In the genomic region with DNA sequence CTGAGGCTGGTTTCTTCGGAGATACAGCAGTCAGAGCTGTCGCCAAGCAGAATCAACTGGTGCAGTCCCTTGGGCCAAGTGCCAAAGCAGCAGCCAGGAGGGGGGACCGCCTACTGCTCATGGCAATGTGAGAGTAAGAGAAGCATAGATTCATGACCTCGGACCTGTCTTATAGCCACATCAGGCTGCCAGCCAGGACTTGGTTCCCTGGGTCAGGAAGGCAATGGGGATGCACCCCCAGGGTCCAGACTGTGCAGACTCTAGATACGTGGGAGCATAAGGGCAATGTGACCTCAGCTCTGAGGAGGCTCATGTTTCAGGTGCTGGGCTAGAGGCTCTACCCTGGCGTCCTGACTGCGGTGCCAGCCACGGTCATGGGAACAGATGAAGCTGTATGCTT, we compare ENCODE assay signal across 19 mouse cellular contexts. TPM values are rescaled to one million over a fixed set of nuclear protein-coding genes. Genes with fewer than 3 reads are reported as not detected.
DNase-seq lines count a peak whose midpoint lies in the region; ATAC-seq lines count a peak whose summit lies in the region.
"Had no signal": no experiment of that assay in that cellular context is flagged by ENCODE, and none has a peak within 500 bp of the region (broad histone marks: within the 10 kb centered on the region; RNA-seq: fewer than 3 reads in every experiment).

No protein-coding gene starts in this region.

- peaks cover 11% of the 10 kb centered on the region for H3K27me3 ChIP-seq in kidney, embryonic 15.5 days
- no peaks in the 10 kb centered on the region for H3K27me3 ChIP-seq in midbrain, embryonic 13.5 days
- no peaks in the 10 kb centered on the region for H3K27me3 ChIP-seq in midbrain, embryonic 16.5 days (ENCODE audit: control insufficient read depth, insufficient read depth, low read depth, low read length)
- H3K27me3 ChIP-seq: forebrain, embryonic 13.5 days; hindbrain, embryonic 12.5 days; liver, embryonic 13.5 days had no signal

- intact Hi-C loops in gastrocnemius, postnatal 36 days (cut with DNase I), result no loop called here

- 40% methylated on average over 8 of the region's 8 CpGs for WGBS in kidney, embryonic 15.5 days
- WGBS in midbrain, embryonic 13.5 days, result 77% methylated on average over 8 of the region's 8 CpGs
- whole genome bisulfite sequencing in midbrain, embryonic 16.5 days, result 77% methylated on average over 8 of the region's 8 CpGs

- H3K36me3 ChIP-seq in kidney, embryonic 15.5 days, result 0 out of 2 replicates have a peak, but pooled peaks cover 4% of the 10 kb centered on the region
- peaks cover 36% of the 10 kb centered on the region for H3K36me3 ChIP-seq in midbrain, embryonic 13.5 days
- peaks cover 28% of the 10 kb centered on the region for H3K36me3 ChIP-seq in midbrain, embryonic 16.5 days (ENCODE audit: control insufficient read depth, insufficient read depth, low read length)
- H3K36me3 ChIP-seq: liver, embryonic 13.5 days had no signal

- no peak overlapping the region for H3K27ac ChIP-seq in kidney, embryonic 15.5 days
- H3K27ac ChIP-seq in midbrain, embryonic 13.5 days, result no peak overlapping the region
- no peak overlapping the region for H3K27ac ChIP-seq in midbrain, embryonic 16.5 days (ENCODE audit: low read length)
- H3K27ac ChIP-seq: forebrain, embryonic 13.5 days; hindbrain, embryonic 12.5 days; liver, embryonic 13.5 days had no signal

- peak; percentile 56 for DNase-seq in adrenal gland, postnatal 14 days
- no peak for DNase-seq in adrenal gland, adult 8-10 months
- no peak for DNase-seq in kidney, adult 9 months
- peak; percentile 35 to 43 for DNase-seq in gastrocnemius, postnatal 36 days
- no peak for DNase-seq in layer of hippocampus, adult 9-10 months (ENCODE audit: low spot score)
- DNase-seq: adrenal gland, adult 2 months; cerebellum, adult 18-20 months; cerebellum, postnatal 36 days; liver, embryonic 13.5 days; lung, postnatal 14 days; thymus, adult 2 months had no signal

- no peak overlapping the region for H3K4me3 ChIP-seq in kidney, embryonic 15.5 days (replicated peaks)
- no peak overlapping the region for H3K4me3 ChIP-seq in midbrain, embryonic 13.5 days (replicated peaks)
- H3K4me3 ChIP-seq in midbrain, embryonic 16.5 days (ENCODE audit: low read depth, low read length), result no peak overlapping the region
- H3K4me3 ChIP-seq: forebrain, embryonic 13.5 days; hindbrain, embryonic 12.5 days; liver, embryonic 13.5 days had no signal

- no peak overlapping the region for H3K4me2 ChIP-seq in kidney, embryonic 15.5 days
- no peak overlapping the region for H3K4me2 ChIP-seq in midbrain, embryonic 13.5 days (replicated peaks)
- H3K4me2 ChIP-seq in midbrain, embryonic 16.5 days (ENCODE audit: low read length), result no peak overlapping the region
- H3K4me2 ChIP-seq: forebrain, embryonic 13.5 days; hindbrain, embryonic 12.5 days; liver, embryonic 13.5 days had no signal

- H3K4me1 ChIP-seq in kidney, embryonic 15.5 days, result no peaks in the 10 kb centered on the region
- no peaks in the 10 kb centered on the region for H3K4me1 ChIP-seq in midbrain, embryonic 13.5 days (replicated peaks)
- no peaks in the 10 kb centered on the region for H3K4me1 ChIP-seq in midbrain, embryonic 16.5 days (ENCODE audit: control insufficient read depth, insufficient read depth, low read length)
- H3K4me1 ChIP-seq: forebrain, embryonic 13.5 days; liver, embryonic 13.5 days had no signal

- H3K9ac ChIP-seq in kidney, embryonic 15.5 days, result no peak overlapping the region
- no peak overlapping the region for H3K9ac ChIP-seq in midbrain, embryonic 13.5 days (replicated peaks)
- H3K9ac ChIP-seq in midbrain, embryonic 16.5 days (ENCODE audit: low read depth, low read length), result no peak overlapping the region
- H3K9ac ChIP-seq: forebrain, embryonic 13.5 days; hindbrain, embryonic 12.5 days; liver, embryonic 13.5 days had no signal

- ATAC-seq in kidney, embryonic 15.5 days (replicated peaks; ENCODE audit: low FRiP score), result peak; percentile 63
- ATAC-seq in midbrain, embryonic 13.5 days, result 0 out of 2 replicates have a peak, but pooled peaks have one; percentile 21
- ATAC-seq in midbrain, embryonic 16.5 days, result no peak
- ATAC-seq: forebrain, embryonic 13.5 days had no signal

- H3K9me3 ChIP-seq in kidney, embryonic 15.5 days (replicated peaks), result no peaks in the 10 kb centered on the region
- no peaks in the 10 kb centered on the region for H3K9me3 ChIP-seq in midbrain, embryonic 13.5 days
- H3K9me3 ChIP-seq in midbrain, embryonic 16.5 days (replicated peaks; ENCODE audit: control insufficient read depth, low read length, poor library complexity, severe bottlenecking), result no peaks in the 10 kb centered on the region
- H3K9me3 ChIP-seq: forebrain, embryonic 13.5 days; hindbrain, embryonic 12.5 days; liver, embryonic 13.5 days had no signal

RNA-seq across cellular contexts. Expression of gene Jag2, which starts 25.6 kb away (rescaled TPM):
- total RNA-seq in adrenal gland, postnatal 14 days (2021), result 18.6 and 20.8 TPM in 2 replicates
- 10 to 100 TPM in 1 of 4 experiments, 1 to 10 TPM in 3; 3.7 to 10.1 (median 6.6) TPM for total RNA-seq in adrenal gland, adult 8-10 months (2022)
- polyA plus RNA-seq in kidney, embryonic 15.5 days (2015; fragmentation: Nextera tagmentation; extraction: Ambion mirVana), result 3.0 and 3.5 TPM in 2 replicates
- 9.4 and 10.5 TPM in 2 replicates for polyA plus RNA-seq in midbrain, embryonic 13.5 days (2015; fragmentation: Nextera tagmentation; extraction: Ambion mirVana)
- polyA plus RNA-seq in midbrain, embryonic 16.5 days (2015; fragmentation: Nextera tagmentation; extraction: Ambion mirVana), result 10.4 and 14.8 TPM in 2 replicates
- 10 to 100 TPM; 18.0 to 19.6 TPM for total RNA-seq in gastrocnemius, postnatal 36 days (2021)

RNA-seq across cellular contexts. Expression of gene Gpr132, which starts 35.9 kb away (rescaled TPM):
- total RNA-seq in adrenal gland, postnatal 14 days (2021), result 0.30 and 3.4 TPM in 2 replicates
- under 1 TPM; 0.42 to 0.80 (median 0.56) TPM for total RNA-seq in adrenal gland, adult 8-10 months (2022)
- 0.12 and 0.14 TPM in 2 replicates for polyA plus RNA-seq in kidney, embryonic 15.5 days (2015; fragmentation: Nextera tagmentation; extraction: Ambion mirVana)
- polyA plus RNA-seq in midbrain, embryonic 13.5 days (2015; fragmentation: Nextera tagmentation; extraction: Ambion mirVana), result not detected in 2 replicates
- 0.14 TPM in 1 of 2 replicates, not detected in the other for polyA plus RNA-seq in midbrain, embryonic 16.5 days (2015; fragmentation: Nextera tagmentation; extraction: Ambion mirVana)
- total RNA-seq in gastrocnemius, postnatal 36 days (2021), result under 1 TPM; 0.10 to 0.26 TPM
- total RNA-seq: layer of hippocampus, adult 18-20 months had no signal
- polyA plus RNA-seq: forebrain, embryonic 13.5 days; hindbrain, embryonic 12.5 days; limb, embryonic 11.5 days; neural tube, embryonic 14.5 days had no signal

RNA-seq across cellular contexts. Expression of gene Nudt14, which starts 38.0 kb away (rescaled TPM):
- total RNA-seq in adrenal gland, postnatal 14 days (2021), result 32.5 and 35.7 TPM in 2 replicates
- total RNA-seq in adrenal gland, adult 8-10 months (2022), result 10 to 100 TPM; 29.3 to 45.0 (median 36.1) TPM
- polyA plus RNA-seq in kidney, embryonic 15.5 days (2015; fragmentation: Nextera tagmentation; extraction: Ambion mirVana), result 87.5 and 88.5 TPM in 2 replicates
- 53.7 and 61.9 TPM in 2 replicates for polyA plus RNA-seq in midbrain, embryonic 13.5 days (2015; fragmentation: Nextera tagmentation; extraction: Ambion mirVana)
- polyA plus RNA-seq in midbrain, embryonic 16.5 days (2015; fragmentation: Nextera tagmentation; extraction: Ambion mirVana), result 48.0 and 53.1 TPM in 2 replicates
- 1 to 10 TPM; 7.5 to 8.2 TPM for total RNA-seq in gastrocnemius, postnatal 36 days (2021)

Comparison
In these comparisons a context has a peak if more than half of its experiments do, and no peak if none do; other contexts are left out.
1. DNase-seq: peak in adrenal gland, postnatal 14 days (single experiment) and gastrocnemius, postnatal 36 days (2 of 2); none in adrenal gland, adult 8-10 months (single experiment), kidney, adult 9 months (single experiment) and layer of hippocampus, adult 9-10 months (single experiment).